Comparison of ENCODE assay signal across 23 mouse cellular contexts in the genomic region with DNA sequence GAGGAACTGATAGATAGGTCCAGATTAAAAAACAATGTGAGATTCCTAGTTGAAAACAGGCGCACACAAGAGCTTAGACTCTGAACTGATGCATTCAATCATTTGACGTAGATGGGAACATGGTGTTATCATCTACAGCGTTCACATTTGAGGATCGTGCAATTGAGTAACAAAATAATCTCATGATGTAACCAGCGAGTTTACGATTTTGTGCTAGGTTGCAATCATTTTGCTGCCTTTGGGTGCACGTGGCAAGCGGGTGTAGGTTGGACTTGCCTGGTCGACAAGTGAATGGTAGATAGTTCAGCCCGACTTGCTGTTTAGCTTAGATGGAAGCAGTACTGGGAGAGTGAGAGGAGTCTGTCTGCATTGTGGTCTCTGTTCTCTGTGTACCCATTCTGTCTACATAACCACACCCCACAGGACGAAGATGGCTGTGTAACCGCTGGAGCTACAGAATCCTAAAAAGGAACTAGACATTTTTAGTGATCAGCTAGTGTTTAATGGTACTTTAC. TPM values are rescaled to one million over a fixed set of nuclear protein-coding genes. Genes with fewer than 3 reads are reported as not detected.
A peak's percentile ranks its signal among the peaks of the same experiment; 100 is the strongest.
DNase-seq lines count a peak whose midpoint lies in the region; ATAC-seq and TF ChIP-seq lines count a peak whose summit lies in the region.
"Had no signal": no experiment of that assay in that cellular context is flagged by ENCODE, and none has a peak within 500 bp of the region (broad histone marks: within the 10 kb centered on the region; RNA-seq: fewer than 3 reads in every experiment).

No protein-coding gene starts in this region.

- no peak for TF ChIP-seq POLR2A in liver, adult 2 months (IDR thresholded peaks at IDR 0.05; ENCODE audit: extremely low read depth, insufficient read depth, low read length)

- no peaks in the 10 kb centered on the region for H3K27me3 ChIP-seq in liver, adult 2 months (ENCODE audit: control insufficient read depth, insufficient read depth, low read length)
- H3K27me3 ChIP-seq in liver, embryonic 11.5 days (replicated peaks; ENCODE audit: control insufficient read depth, insufficient read depth, low read length) = no peaks in the 10 kb centered on the region
- no peaks in the 10 kb centered on the region for H3K27me3 ChIP-seq in kidney, embryonic 14.5 days (ENCODE audit: control insufficient read depth, insufficient read depth, low read length)
- H3K27me3 ChIP-seq: embryonic facial prominence, embryonic 13.5 days; forebrain, embryonic 12.5 days; forebrain, embryonic 15.5 days; hindbrain, embryonic 12.5 days; hindbrain, embryonic 15.5 days; intestine, embryonic 15.5 days had no signal

- no peaks in the 10 kb centered on the region for H3K9me3 ChIP-seq in liver, embryonic 11.5 days (ENCODE audit: control insufficient read depth, low read length)
- no peaks in the 10 kb centered on the region for H3K9me3 ChIP-seq in kidney, embryonic 14.5 days (ENCODE audit: control insufficient read depth, low read length)
- H3K9me3 ChIP-seq: embryonic facial prominence, embryonic 10.5 days; embryonic facial prominence, embryonic 13.5 days; forebrain, embryonic 12.5 days; forebrain, embryonic 15.5 days; hindbrain, embryonic 12.5 days; hindbrain, embryonic 15.5 days; intestine, embryonic 15.5 days had no signal

- intact Hi-C loops in left cerebral cortex, postnatal 25 days (cut with DNase I) = loop anchor here (2.0 to 5.0 kb wide), 2 partner anchors 159 to 398 kb away; no protein-coding TSS in a partner anchor

- H3K27ac ChIP-seq in liver, adult 2 months (replicated peaks; ENCODE audit: insufficient read depth, low read depth, low read length) = no peak overlapping the region
- H3K27ac ChIP-seq in liver, embryonic 11.5 days (ENCODE audit: low read depth, low read length) = no peak overlapping the region
- H3K27ac ChIP-seq in kidney, embryonic 14.5 days (ENCODE audit: low read depth, low read length) = no peak overlapping the region
- H3K27ac ChIP-seq: embryonic facial prominence, embryonic 10.5 days; embryonic facial prominence, embryonic 13.5 days; forebrain, embryonic 12.5 days; forebrain, embryonic 15.5 days; hindbrain, embryonic 12.5 days; hindbrain, embryonic 15.5 days; intestine, embryonic 15.5 days had no signal

- peak; percentile 60 for DNase-seq in liver, adult 2 months (ENCODE audit: extremely low read depth, low read depth, low spot score)
- no peak for DNase-seq in liver, embryonic 11.5 days (ENCODE audit: low spot score)
- DNase-seq in MEL-GATA-1-ER (ENCODE audit: extremely low read depth, low read depth) = peak; percentile 26
- DNase-seq in spleen, adult 12 weeks (ENCODE audit: low spot score) = no peak
- DNase-seq in left cerebral cortex, postnatal 25 days (ENCODE audit: low spot score in 2 of 2) = no peak
- no peak for DNase-seq in urinary bladder, postnatal 25 days (ENCODE audit: low spot score)
- DNase-seq: adrenal gland, adult 8-10 months; cerebellum, adult 9-11 months; cerebellum, postnatal 25 days; gastrocnemius, postnatal 10 days; gastrocnemius, postnatal 36 days; heart, adult 11 months had no signal

- 53% methylated on average over 12 of the region's 12 CpGs for WGBS in liver, adult 2 months
- WGBS in liver, embryonic 11.5 days = 64% methylated on average over 12 of the region's 12 CpGs
- WGBS in kidney, embryonic 14.5 days = 76% methylated on average over 12 of the region's 12 CpGs

- no peak overlapping the region for H3K9ac ChIP-seq in liver, adult 2 months (ENCODE audit: low read depth, low read length)
- H3K9ac ChIP-seq in liver, embryonic 11.5 days (ENCODE audit: low read depth, low read length) = no peak overlapping the region
- no peak overlapping the region for H3K9ac ChIP-seq in kidney, embryonic 14.5 days (ENCODE audit: low read depth, low read length)
- H3K9ac ChIP-seq: embryonic facial prominence, embryonic 13.5 days; forebrain, embryonic 12.5 days; forebrain, embryonic 15.5 days; hindbrain, embryonic 12.5 days; hindbrain, embryonic 15.5 days; intestine, embryonic 15.5 days had no signal

- no peaks in the 10 kb centered on the region for H3K36me3 ChIP-seq in liver, adult 2 months (ENCODE audit: control insufficient read depth, insufficient read depth, low read length)
- H3K36me3 ChIP-seq in liver, embryonic 11.5 days (ENCODE audit: control insufficient read depth, insufficient read depth, low read length) = no peaks in the 10 kb centered on the region
- H3K36me3 ChIP-seq in kidney, embryonic 14.5 days (ENCODE audit: control insufficient read depth, insufficient read depth, low read length) = no peaks in the 10 kb centered on the region
- H3K36me3 ChIP-seq: embryonic facial prominence, embryonic 10.5 days; embryonic facial prominence, embryonic 13.5 days; forebrain, embryonic 12.5 days; forebrain, embryonic 15.5 days; hindbrain, embryonic 12.5 days; hindbrain, embryonic 15.5 days; intestine, embryonic 15.5 days had no signal

- no peaks in the 10 kb centered on the region for H3K79me2 ChIP-seq in liver, adult 2 months (ENCODE audit: control insufficient read depth, insufficient read depth, low read length)

- TF ChIP-seq CTCF in liver, adult 2 months (IDR thresholded peaks at IDR 0.05; ENCODE audit: low read depth, low read length) = no peak

- H3K4me1 ChIP-seq in liver, adult 2 months (ENCODE audit: control insufficient read depth, insufficient read depth, low read length) = 0 out of 2 replicates have a peak, but pooled peaks cover 1% of the 10 kb centered on the region
- peaks cover 3% of the 10 kb centered on the region; the same call in 1 of the 2 replicates for H3K4me1 ChIP-seq in liver, embryonic 11.5 days (replicated peaks; ENCODE audit: control insufficient read depth, insufficient read depth, low read length)
- no peaks in the 10 kb centered on the region for H3K4me1 ChIP-seq in kidney, embryonic 14.5 days (ENCODE audit: control insufficient read depth, insufficient read depth, low read length)
- H3K4me1 ChIP-seq: embryonic facial prominence, embryonic 10.5 days; embryonic facial prominence, embryonic 13.5 days; forebrain, embryonic 12.5 days; forebrain, embryonic 15.5 days; hindbrain, embryonic 12.5 days; hindbrain, embryonic 15.5 days; intestine, embryonic 15.5 days had no signal

- H3K4me3 ChIP-seq in liver, adult 2 months (ENCODE audit: insufficient read depth, low read depth, low read length) = no peak overlapping the region
- H3K4me3 ChIP-seq in liver, embryonic 11.5 days (ENCODE audit: low read depth, low read length) = no peak overlapping the region
- H3K4me3 ChIP-seq in kidney, embryonic 14.5 days (ENCODE audit: low read length) = no peak overlapping the region
- H3K4me3 ChIP-seq: embryonic facial prominence, embryonic 10.5 days; embryonic facial prominence, embryonic 13.5 days; erythroblast, embryonic 14.5 days; forebrain, embryonic 12.5 days; forebrain, embryonic 15.5 days; hindbrain, embryonic 12.5 days; hindbrain, embryonic 15.5 days; intestine, embryonic 15.5 days had no signal

- no peak for ATAC-seq in liver, embryonic 11.5 days (replicated peaks; ENCODE audit: low FRiP score)
- ATAC-seq in megakaryocyte progenitor cell, adult 5-6 weeks (replicated peaks; ENCODE audit: poor library complexity) = 0 out of 2 replicates have a peak, but pooled peaks have one; percentile 22
- ATAC-seq in kidney, embryonic 14.5 days (ENCODE audit: low FRiP score, low TSS enrichment) = no peak
- ATAC-seq: forebrain, embryonic 15.5 days had no signal

- H3K4me2 ChIP-seq in liver, embryonic 11.5 days = no peak overlapping the region
- no peak overlapping the region for H3K4me2 ChIP-seq in kidney, embryonic 14.5 days (replicated peaks; ENCODE audit: low read depth, low read length)
- H3K4me2 ChIP-seq: embryonic facial prominence, embryonic 13.5 days; forebrain, embryonic 12.5 days; forebrain, embryonic 15.5 days; heart, embryonic 11.5 days; hindbrain, embryonic 12.5 days; hindbrain, embryonic 15.5 days; intestine, embryonic 15.5 days had no signal

RNA-seq across cellular contexts. Expression of a gene that starts 11.7 kb away (rescaled TPM):
- total RNA-seq in liver, adult 2 months (2014; rRNA removed) = 4.6 and 6.5 TPM in 2 replicates
- polyA plus RNA-seq in liver, adult 2 months (2012; rRNA removed) = 9.3 and 11.4 TPM in 2 replicates
- polyA plus RNA-seq in liver, embryonic 11.5 days (2014; fragmentation: Nextera tagmentation; extraction: Ambion mirVana) = 29.1 and 33.6 TPM in 2 replicates
- 4.5 and 10.5 TPM in 2 replicates for total RNA-seq in megakaryocyte progenitor cell, adult 5-6 weeks (2015)
- 2.4 and 5.4 TPM in 2 replicates for total RNA-seq in megakaryocyte progenitor cell, adult 5-6 weeks (2017)
- polyA plus RNA-seq in kidney, embryonic 14.5 days (2014; fragmentation: Nextera tagmentation; extraction: Ambion mirVana) = 7.8 and 13.4 TPM in 2 replicates
- 10 to 100 TPM; 14.7 to 20.0 TPM for total RNA-seq in left cerebral cortex, postnatal 25 days (2021)

RNA-seq across cellular contexts. Expression of a gene that starts 49.1 kb away (rescaled TPM):
- 97.2 and 107 TPM in 2 replicates for total RNA-seq in liver, adult 2 months (2014; rRNA removed)
- polyA plus RNA-seq in liver, adult 2 months (2012; rRNA removed) = 37.5 and 37.7 TPM in 2 replicates
- polyA plus RNA-seq in liver, embryonic 11.5 days (2014; fragmentation: Nextera tagmentation; extraction: Ambion mirVana) = 67.1 and 71.5 TPM in 2 replicates
- total RNA-seq in megakaryocyte progenitor cell, adult 5-6 weeks (2015) = 65.9 and 73.8 TPM in 2 replicates
- 66.5 and 66.9 TPM in 2 replicates for total RNA-seq in megakaryocyte progenitor cell, adult 5-6 weeks (2017)
- 85.8 and 89.3 TPM in 2 replicates for polyA plus RNA-seq in kidney, embryonic 14.5 days (2014; fragmentation: Nextera tagmentation; extraction: Ambion mirVana)
- total RNA-seq in left cerebral cortex, postnatal 25 days (2021) = 100 to 1,000 TPM; 162 to 163 TPM

Comparison
In these comparisons a context has a peak if more than half of its experiments do, and no peak if none do; other contexts are left out.
1. DNase-seq: peak in liver, adult 2 months (single experiment) and MEL-GATA-1-ER (single experiment); none in liver, embryonic 11.5 days (single experiment), spleen, adult 12 weeks (single experiment), left cerebral cortex, postnatal 25 days (0 of 2) and urinary bladder, postnatal 25 days (single experiment).